Mouse (Mus musculus) heart, embryonic 13.5 days (tissue): ENCODE data around the gene Zfp940. TPM values are rescaled to one million over a fixed set of nuclear protein-coding genes. Genes with fewer than 3 reads are reported as not detected.

Source experiments
- ATAC-seq: fragments of 200-750 bp; cut with Nextera tagmentation; 2 replicates; pipeline ENCODE4 v1.8.0; 2017; ENCODE audit warnings: moderate TSS enrichment; ENCODE audit not compliant: insufficient number of reproducible peaks, low FRiP score, low TSS enrichment; ENCODE audit errors: extremely low read depth
- H3K27ac ChIP-seq: fragments of 300-500 bp; sonication (generic); replicated peaks from 2 replicates; pipeline ENCODE4 v1.5.1; 2015; ENCODE audit warnings: moderate library complexity, mild to moderate bottlenecking, inconsistent platforms
- H3K27me3 ChIP-seq: fragments of 300-500 bp; sonication (generic); replicated peaks from 2 replicates; pipeline ENCODE4 v1.6.1; 2015; ENCODE audit warnings: mild to moderate bottlenecking, inconsistent platforms
- H3K36me3 ChIP-seq: fragments of 300-500 bp; sonication (generic); 2 replicates; pipeline ENCODE4 v1.6.1; 2015; ENCODE audit warnings: mild to moderate bottlenecking, inconsistent platforms
- H3K4me1 ChIP-seq: fragments of 300-500 bp; sonication (generic); 2 replicates; pipeline ENCODE4 v1.6.1; 2015; ENCODE audit warnings: inconsistent platforms
- H3K4me2 ChIP-seq: fragments of 300-500 bp; sonication (generic); 2 replicates; pipeline ENCODE4 v1.6.1; 2015; ENCODE audit warnings: inconsistent platforms, mild to moderate bottlenecking, moderate library complexity
- H3K4me3 ChIP-seq: fragments of 300-500 bp; sonication (generic); 2 replicates; pipeline ENCODE4 v1.5.1; 2015; ENCODE audit warnings: moderate library complexity, mild to moderate bottlenecking, inconsistent platforms
- H3K9ac ChIP-seq: fragments of 300-500 bp; sonication (generic); 2 replicates; pipeline ENCODE4 v1.6.1; 2015; ENCODE audit warnings: inconsistent platforms, mild to moderate bottlenecking, moderate library complexity
- H3K9me3 ChIP-seq: fragments of 300-500 bp; sonication (generic); 2 replicates; pipeline ENCODE4 v1.6.1; 2016; ENCODE audit warnings: inconsistent platforms
- WGBS: fragments of 180-500 bp; shearing (Covaris S2); methylation state at CpG from one replicate; pipeline ENCODE4 v1.1.7; 2015; ENCODE audit warnings: mixed read lengths; 5-methylcytosine and 5-hydroxymethylcytosine counted together
- polyA plus RNA-seq: library from polyadenylated mRNA; unstranded; fragments of >200 nt; fragmentation: Nextera tagmentation; extraction: Ambion mirVana; gene quantifications from 2 replicates; pipeline ENCODE4 v1.2.1, GENCODE M21; 2015

Zfp940 gene
- polyA plus RNA-seq, 1 experiment from 2014 or later, result 1.9 TPM

DNA sequence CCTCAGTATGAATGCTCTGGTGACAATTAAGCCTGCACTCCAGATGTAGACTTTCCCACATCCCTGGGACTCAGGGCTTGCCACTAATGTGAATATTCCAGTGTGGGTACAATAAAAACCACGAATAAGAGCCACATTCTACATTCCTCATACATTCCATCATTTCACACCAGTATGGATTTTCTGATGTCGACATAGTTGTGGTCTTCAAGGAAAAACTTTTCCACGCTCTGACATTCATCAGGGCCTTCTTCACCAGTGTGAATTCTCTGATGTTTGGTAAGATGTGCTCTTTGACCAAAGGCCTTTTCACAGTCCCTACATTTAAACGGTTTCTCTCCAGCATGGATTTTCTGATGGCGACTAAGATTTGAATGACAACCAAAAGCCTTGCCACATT lies 8.9 kb downstream of the Zfp940 start:
- ATAC-seq, result no peak
- H3K36me3 ChIP-seq, result peaks cover 55% of the 10 kb centered on the region
- H3K4me1 ChIP-seq, result no peaks in the 10 kb centered on the region
- no peak overlapping the region for H3K4me2 ChIP-seq
- no peaks in the 10 kb centered on the region for H3K9me3 ChIP-seq
- no peak overlapping the region for H3K9ac ChIP-seq
- no peak overlapping the region for H3K27ac ChIP-seq
- H3K27me3 ChIP-seq, result no peaks in the 10 kb centered on the region
- H3K4me3 ChIP-seq, result no peak overlapping the region
- 78% methylated on average over 5 of the region's 5 CpGs for WGBS

DNA sequence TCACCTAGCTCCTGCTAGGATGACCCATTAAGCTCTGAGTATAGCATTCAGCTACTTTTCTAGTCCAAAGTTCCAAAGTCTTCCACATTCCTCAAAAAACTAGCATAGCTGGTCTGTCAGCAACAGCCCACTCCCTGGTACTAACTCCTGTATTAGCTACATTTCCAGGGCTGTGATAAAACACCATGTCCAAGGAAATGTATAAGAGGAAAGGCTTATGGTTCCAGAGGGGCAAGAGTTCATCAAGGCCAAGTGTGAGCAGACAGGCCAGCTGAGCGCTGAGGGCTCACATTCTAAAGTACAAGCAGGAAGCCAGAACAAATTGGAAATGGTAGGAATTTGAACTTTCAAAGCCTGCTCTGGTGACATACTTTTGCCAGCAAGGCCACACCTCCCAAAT lies 11.4 kb downstream of the Zfp940 start:
- Histone ChIP-seq H3K4me1 (no peaks in the 10 kb centered on the region), H3K27me3 (no peaks in the 10 kb centered on the region), H3K36me3 (peaks cover 35% of the 10 kb centered on the region), H3K27ac (no peak overlapping the region), H3K4me2 (no peak overlapping the region), H3K4me3 (no peak overlapping the region), H3K9me3 (no peaks in the 10 kb centered on the region), H3K9ac (no peak overlapping the region)
- WGBS, result 75% methylated on average over 1 of the region's 1 CpGs
- ATAC-seq, result no peak

DNA sequence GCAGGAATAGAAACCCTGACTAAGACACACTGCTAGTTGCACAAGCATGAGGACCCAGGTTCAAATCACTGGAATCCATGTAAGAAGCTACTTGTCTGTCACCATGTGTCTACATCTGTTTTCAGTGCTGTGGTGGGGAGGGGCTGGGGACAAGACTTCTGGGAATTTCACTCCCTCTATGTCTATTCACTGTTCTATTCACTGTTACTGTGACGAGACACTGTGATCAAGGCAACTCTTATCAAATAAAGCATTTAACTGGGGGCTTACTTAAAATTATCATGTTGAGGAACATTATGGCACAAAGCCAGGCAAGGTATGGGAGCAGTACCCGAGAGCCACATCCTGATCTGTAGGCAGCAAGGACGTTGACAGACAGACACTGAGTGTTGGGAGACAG lies 14.2 kb downstream of the Zfp940 start:
- H3K27me3 ChIP-seq, result no peaks in the 10 kb centered on the region
- H3K4me2 ChIP-seq, result no peak overlapping the region
- WGBS, result 73% methylated on average over 3 of the region's 3 CpGs
- no peak overlapping the region for H3K9ac ChIP-seq
- H3K36me3 ChIP-seq, result peaks cover 9% of the 10 kb centered on the region; the same call in 1 of the 2 replicates
- H3K27ac ChIP-seq, result no peak overlapping the region
- H3K9me3 ChIP-seq, result no peaks in the 10 kb centered on the region; the same call in 1 of the 2 replicates
- no peaks in the 10 kb centered on the region for H3K4me1 ChIP-seq
- no peak for ATAC-seq
- H3K4me3 ChIP-seq, result no peak overlapping the region

DNA sequence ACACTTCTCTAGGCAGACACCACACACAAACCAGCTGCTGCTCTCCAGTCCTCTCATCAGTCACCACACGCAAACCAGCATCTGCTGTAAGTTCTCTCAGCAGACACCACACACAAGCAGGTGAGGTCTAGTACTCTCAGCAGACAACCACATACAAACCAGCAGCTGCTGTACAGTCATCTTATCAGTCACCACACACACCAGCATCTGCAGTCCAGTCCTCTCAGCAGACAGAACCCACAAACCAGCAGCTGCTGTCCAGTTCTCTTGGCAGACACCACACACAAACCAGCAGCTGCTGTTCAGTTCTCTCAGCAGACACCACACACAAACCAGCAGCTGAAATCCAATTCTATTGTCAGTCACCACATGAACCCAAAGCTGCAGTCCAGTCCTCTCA lies 16.7 kb downstream of the Zfp940 start:
- no peak overlapping the region for H3K4me2 ChIP-seq
- H3K4me1 ChIP-seq, result no peaks in the 10 kb centered on the region
- H3K9me3 ChIP-seq, result no peaks in the 10 kb centered on the region; the same call in 1 of the 2 replicates
- no peak overlapping the region for H3K4me3 ChIP-seq
- no peak overlapping the region for H3K27ac ChIP-seq
- 90% methylated on average over 1 of the region's 1 CpGs for WGBS
- H3K9ac ChIP-seq, result no peak overlapping the region
- peaks cover 23% of the 10 kb centered on the region for H3K36me3 ChIP-seq
- no peaks in the 10 kb centered on the region for H3K27me3 ChIP-seq
- no peak for ATAC-seq

DNA sequence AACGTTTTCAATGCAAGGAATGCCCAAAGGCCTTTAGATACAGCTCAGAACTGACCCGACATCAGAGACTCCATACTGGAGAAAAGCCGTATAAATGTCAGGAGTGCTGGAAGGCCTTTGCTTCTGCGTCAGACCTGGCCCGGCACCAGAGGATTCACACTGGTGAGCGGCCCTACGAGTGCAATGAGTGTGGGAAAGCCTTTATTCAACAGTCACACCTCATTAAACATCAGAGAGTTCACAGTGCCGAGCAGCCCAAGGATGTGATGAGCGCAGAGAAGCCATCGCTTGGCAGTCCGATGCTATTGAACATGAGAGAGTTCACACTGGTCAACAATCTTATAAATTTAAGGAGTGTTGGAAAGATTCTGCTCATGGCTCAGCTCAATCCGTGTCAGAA lies 23.7 kb downstream of the Zfp940 start:
- H3K9me3 ChIP-seq, result peaks cover 11% of the 10 kb centered on the region
- ATAC-seq, result no peak
- H3K27me3 ChIP-seq, result no peaks in the 10 kb centered on the region
- H3K4me2 ChIP-seq, result no peak overlapping the region
- H3K4me3 ChIP-seq, result no peak overlapping the region
- 92% methylated on average over 12 of the region's 12 CpGs for WGBS
- no peaks in the 10 kb centered on the region for H3K4me1 ChIP-seq
- H3K9ac ChIP-seq, result no peak overlapping the region
- peaks cover 92% of the 10 kb centered on the region for H3K36me3 ChIP-seq
- no peak overlapping the region for H3K27ac ChIP-seq

DNA sequence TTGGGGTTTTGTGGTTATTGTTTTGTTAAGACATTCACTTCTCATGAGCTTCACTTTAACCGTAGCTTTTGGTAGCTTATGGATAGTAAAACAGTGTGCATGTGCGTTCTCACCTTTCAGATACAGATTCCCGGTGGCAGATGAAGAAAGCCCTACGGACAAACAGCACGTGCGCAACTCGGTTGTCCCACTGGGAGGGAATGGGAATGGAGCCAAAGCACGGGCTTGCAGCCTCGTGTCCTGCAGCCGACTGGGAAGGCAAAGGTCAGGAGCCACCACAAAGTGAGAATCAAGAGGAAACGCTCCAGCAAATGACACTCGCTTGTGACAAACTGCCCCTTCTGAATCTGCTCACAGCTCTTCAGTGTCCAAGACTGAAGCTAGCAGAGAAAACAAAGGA lies 25.5 kb downstream of the Zfp940 start:
- H3K4me3 ChIP-seq, result no peak overlapping the region
- H3K9me3 ChIP-seq, result peaks cover 11% of the 10 kb centered on the region
- no peak overlapping the region for H3K27ac ChIP-seq
- no peak overlapping the region for H3K4me2 ChIP-seq
- peaks cover 95% of the 10 kb centered on the region for H3K36me3 ChIP-seq
- no peaks in the 10 kb centered on the region for H3K4me1 ChIP-seq
- no peak overlapping the region for H3K9ac ChIP-seq
- no peaks in the 10 kb centered on the region for H3K27me3 ChIP-seq
- no peak for ATAC-seq
- WGBS, result 93% methylated on average over 12 of the region's 12 CpGs

DNA sequence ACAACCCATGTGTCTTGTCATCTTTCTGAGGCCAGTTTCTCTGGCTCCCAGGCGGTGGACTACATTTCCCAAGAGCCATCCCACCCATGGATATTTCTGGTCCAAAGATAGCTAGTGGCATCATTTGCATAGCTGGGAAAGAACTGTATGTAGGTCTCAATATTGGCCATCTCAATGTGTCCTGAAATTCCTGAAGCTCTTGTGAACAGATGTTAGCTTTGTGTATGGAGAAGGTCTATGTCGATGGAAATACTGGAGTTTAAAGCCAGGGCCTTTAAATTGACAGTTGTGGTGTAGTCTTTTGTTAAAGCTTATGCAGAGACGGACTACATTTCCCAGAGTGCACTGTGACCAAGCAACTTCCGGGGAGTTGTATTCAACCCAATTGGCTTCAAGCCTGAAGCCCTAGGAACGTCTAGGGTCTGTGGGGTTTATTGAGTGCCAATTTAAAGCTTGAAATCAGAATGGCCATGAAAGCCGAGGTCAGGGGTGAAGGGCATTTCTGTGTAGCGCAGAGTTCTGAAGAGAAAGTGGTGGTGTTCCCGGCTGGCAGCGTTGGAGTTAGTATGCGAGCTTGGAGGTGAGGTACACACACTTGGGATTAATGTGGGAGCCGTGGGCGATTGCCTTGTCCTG lies 34.7 kb downstream of the Zfp940 start:
- Histone ChIP-seq H3K9me3 (no peaks in the 10 kb centered on the region), H3K4me2 (peak overlapping the region; percentile 84), H3K4me1 (peaks cover 47% of the 10 kb centered on the region), H3K36me3 (peaks cover 30% of the 10 kb centered on the region), H3K9ac (peak overlapping the region; percentile 84), H3K27ac (peak overlapping the region; percentile 82), H3K27me3 (no peaks in the 10 kb centered on the region), H3K4me3 (peak overlapping the region; percentile 70)
- under 1% methylated on average over 12 of the region's 12 CpGs for WGBS
- no peak for ATAC-seq

DNA sequence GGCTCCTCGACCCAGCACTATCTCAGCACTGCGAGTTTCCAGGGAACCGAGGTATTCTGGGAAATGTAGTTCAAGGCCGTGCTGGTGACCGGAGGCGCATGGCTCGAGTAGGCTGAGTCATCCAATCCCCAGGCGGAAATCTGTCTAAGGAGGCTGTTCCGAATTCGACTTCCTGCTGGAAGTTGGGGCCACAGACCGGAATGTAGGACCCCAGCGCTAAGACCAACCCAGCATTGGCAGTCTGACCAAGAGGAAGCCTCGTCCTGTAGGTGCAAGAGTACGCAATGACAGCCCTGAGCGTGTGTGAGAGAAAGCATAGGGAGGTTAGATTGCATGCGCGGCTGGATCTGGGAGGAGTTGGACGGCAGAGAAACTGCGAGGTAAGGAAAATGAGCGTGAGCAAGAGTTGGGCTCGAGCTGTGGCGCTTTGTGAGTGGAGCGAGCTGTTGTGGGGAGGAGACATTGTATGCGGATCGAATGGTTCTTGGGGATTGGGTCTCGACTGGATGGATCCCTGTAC lies 37.5 kb downstream of the Zfp940 start, which contains the start of gene Zfp790:
Gene Zfp790 (plus strand): TSS at position 205 of the 520 bp plus-strand sequence.
- under 1% methylated on average over 26 of the region's 26 CpGs for WGBS

DNA sequence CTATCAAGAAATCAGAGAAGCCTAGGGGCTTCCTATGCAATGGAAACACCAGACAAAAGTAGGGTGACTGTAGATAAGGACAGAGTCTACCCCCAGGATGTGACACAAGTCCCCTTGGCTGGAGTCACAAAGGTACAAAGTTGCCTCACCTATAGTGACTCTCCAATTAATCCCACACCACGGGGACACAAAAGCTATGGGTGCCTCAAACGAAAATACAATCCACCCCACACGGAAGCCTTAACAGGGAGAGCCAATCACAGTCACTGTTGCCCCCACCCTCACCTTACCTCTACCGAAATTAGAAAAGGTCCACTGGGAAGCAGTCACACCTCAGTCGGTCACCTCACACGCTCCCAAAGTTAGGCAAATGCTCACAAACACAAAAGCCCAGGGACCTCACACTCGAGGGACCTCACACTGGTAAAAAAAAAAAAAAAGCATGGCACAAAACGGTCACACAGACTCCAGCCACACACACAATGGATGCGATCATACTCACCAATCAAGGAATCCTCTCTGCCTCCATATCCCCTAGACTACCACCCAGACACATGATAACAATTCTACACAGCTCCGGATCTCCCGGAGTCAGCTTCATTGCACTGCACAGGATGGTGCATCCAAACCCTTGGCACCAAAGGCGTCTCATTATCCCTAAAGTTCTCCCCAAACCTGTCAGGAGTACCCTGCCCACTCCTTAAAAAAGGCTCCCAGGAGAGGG lies 38.2 kb downstream of the Zfp940 start:
- H3K9ac ChIP-seq, result peak overlapping the region; percentile 91
- peaks cover 44% of the 10 kb centered on the region for H3K4me1 ChIP-seq
- WGBS, result 2% methylated on average over 12 of the region's 12 CpGs
- ATAC-seq, result no peak
- peak overlapping the region; percentile 92 for H3K27ac ChIP-seq
- H3K36me3 ChIP-seq, result no peaks in the 10 kb centered on the region
- peak overlapping the region; percentile 86 for H3K4me3 ChIP-seq
- H3K9me3 ChIP-seq, result no peaks in the 10 kb centered on the region
- peak overlapping the region; percentile 89 for H3K4me2 ChIP-seq
- H3K27me3 ChIP-seq, result no peaks in the 10 kb centered on the region

More for the DNA sequence above, 37.5 kb downstream of the Zfp940 start, which contains the start of gene Zfp790:
- H3K4me2 ChIP-seq, result peak within 1 kb of the TSS; percentile 89
- peaks cover 47% of the 10 kb centered on the region for H3K4me1 ChIP-seq
- no peaks in the 10 kb centered on the region for H3K27me3 ChIP-seq
- H3K9ac ChIP-seq, result peak within 1 kb of the TSS; percentile 91
- H3K36me3 ChIP-seq, result peaks cover 4% of the 10 kb centered on the region
- peak; percentile 88 for ATAC-seq
- H3K27ac ChIP-seq, result peak within 1 kb of the TSS; percentile 92
- H3K9me3 ChIP-seq, result no peaks in the 10 kb centered on the region
- H3K4me3 ChIP-seq, result peak within 1 kb of the TSS; percentile 86

DNA sequence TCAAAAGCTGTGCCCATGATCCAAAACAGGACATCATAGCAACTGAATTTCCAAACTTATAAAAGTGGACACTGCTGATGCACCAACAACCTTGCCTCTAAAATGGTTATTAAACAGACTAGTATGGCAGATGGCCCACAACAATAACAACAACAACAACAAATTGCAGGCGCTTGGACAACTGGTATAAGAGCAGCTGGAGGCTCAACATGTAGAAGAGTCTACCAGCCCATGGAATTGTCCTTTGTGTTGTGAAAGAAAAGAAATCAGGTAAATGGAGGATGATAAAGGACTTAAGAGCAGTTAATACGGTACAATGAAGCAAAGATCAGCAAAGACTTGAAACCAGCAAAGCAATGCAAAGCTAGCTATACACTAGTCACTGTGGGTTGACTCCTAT lies 39.1 kb downstream of the Zfp940 start:
- Histone ChIP-seq H3K27ac (no peak overlapping the region), H3K9ac (no peak overlapping the region), H3K4me1 (peaks cover 38% of the 10 kb centered on the region), H3K4me3 (no peak overlapping the region), H3K36me3 (no peaks in the 10 kb centered on the region), H3K9me3 (peaks cover 1% of the 10 kb centered on the region), H3K4me2 (peak overlapping the region; percentile 89; the same call in 1 of the 2 replicates), H3K27me3 (no peaks in the 10 kb centered on the region)
- WGBS, result 81% methylated on average over 2 of the region's 2 CpGs
- ATAC-seq, result no peak

DNA sequence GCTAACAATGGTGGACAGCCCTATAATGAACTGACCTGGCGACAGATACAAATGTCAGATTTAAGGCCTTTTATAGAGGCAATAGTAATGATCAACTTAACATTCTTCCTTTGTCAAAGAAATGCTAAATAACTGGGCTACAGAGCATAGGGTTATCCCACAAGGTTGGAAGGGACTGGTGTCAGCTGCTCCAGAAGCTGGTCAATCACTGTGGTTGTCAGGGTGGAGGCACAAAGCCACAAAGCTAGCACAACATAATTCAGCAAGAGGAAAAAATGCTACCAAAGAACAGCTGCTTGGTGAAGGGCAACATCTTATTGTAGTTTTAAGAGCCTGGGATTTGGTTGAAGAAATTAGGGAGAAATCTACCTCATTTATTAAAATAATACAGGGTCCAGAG lies 41.2 kb downstream of the Zfp940 start:
- WGBS, result 90% methylated on average over 1 of the region's 1 CpGs
- peaks cover 5% of the 10 kb centered on the region for H3K9me3 ChIP-seq
- ATAC-seq, result no peak
- H3K9ac ChIP-seq, result no peak overlapping the region
- no peaks in the 10 kb centered on the region for H3K36me3 ChIP-seq
- H3K27ac ChIP-seq, result no peak overlapping the region
- H3K4me3 ChIP-seq, result no peak overlapping the region
- H3K27me3 ChIP-seq, result no peaks in the 10 kb centered on the region
- H3K4me1 ChIP-seq, result peaks cover 20% of the 10 kb centered on the region
- no peak overlapping the region for H3K4me2 ChIP-seq
